Mouse (Mus musculus) layer of hippocampus, adult 9-10 months (tissue): ENCODE measurements at regions not wholly inside any gene's neighbourhood (a gene's known extent, or its start where the extent isn't known, plus 50 kb on each side); places are given as distances from the start of the nearest gene placed in this dataset.

Source experiments
- DNase-seq: peaks from one replicate; pipeline ENCODE4 v3.0.0; 2022; ENCODE audit warnings: low spot score

- DNase-seq: no peak
Observed at GRCm38 (mm10) chr1:187413881-187414280, 194.7 kb upstream of the Esrrg start.

- DNase-seq: no peak
Observed at GRCm38 (mm10) chr1:187418186-187419140, 190.1 kb upstream of the Esrrg start.

DNA sequence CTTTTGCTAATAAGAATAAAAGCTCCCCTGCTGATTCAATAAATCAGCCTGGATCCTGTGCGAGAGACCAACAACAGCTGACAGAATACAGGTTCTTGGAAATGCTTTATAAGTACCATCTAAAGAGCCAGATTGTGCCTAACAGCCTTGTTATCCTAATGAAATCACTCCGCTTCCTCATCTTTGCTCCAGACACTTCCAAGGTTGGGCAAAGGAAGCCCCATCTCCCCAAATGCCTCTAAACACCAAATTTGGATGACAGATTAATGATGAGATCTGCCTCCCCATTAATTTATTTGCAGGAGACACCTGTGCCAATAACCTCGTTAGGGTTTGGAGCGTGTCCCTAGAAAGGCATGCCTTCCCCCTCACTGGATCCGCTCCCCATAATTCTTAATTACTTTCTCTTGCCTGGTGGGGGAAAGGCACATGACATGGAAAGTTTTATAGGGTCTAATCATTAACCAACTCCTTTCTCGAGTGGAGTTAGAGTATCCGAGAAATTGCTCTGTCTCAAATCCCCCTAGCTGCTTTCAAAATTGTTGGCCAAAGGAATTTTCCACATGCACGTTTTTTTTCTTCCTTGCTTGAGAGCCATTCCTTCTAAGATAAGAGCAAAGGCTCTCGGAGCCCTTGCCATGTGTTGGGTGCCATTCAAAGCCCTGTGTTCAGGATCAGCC, 179.9 kb upstream of the Esrrg start:
- no peak for DNase-seq

GRCm38 (mm10) chr1:187433716-187434634, 174.6 kb upstream of the Esrrg start:
- DNase-seq: no peak

GRCm38 (mm10) chr1:187439170-187439914, 169.2 kb upstream of the Esrrg start:
- DNase-seq: no peak

GRCm38 (mm10) chr1:187441668-187442193, 166.9 kb upstream of the Esrrg start:
- DNase-seq: no peak

- DNase-seq: peak; percentile 15
Observed at GRCm38 (mm10) chr1:187446511-187446910, 162.1 kb upstream of the Esrrg start.

- DNase-seq: peak; percentile 31
Observed at GRCm38 (mm10) chr1:187448173-187448572, 160.4 kb upstream of the Esrrg start.

DNA sequence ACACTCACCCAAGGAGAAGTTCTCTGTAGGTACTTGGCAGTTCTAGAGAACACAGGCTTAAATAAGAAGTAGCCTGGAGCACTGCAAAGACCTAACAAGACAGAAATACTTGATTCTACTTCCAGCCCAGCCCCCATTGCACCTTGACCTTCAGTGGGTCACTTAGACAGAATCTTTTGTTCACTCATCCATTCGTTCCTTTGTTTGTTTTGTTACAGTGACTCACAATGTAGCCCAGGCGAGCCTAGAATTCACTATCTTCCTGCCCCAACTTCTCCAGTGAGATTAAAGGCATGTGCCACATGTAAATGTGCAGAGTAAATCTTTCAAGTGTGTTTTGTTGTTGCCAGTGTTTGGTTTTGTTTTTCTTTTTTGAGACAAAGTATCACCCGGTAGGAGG, 158.5 kb upstream of the Esrrg start:
- DNase-seq: no peak

GRCm38 (mm10) chr1:187452189-187452588, 156.4 kb upstream of the Esrrg start:
- no peak for DNase-seq

GRCm38 (mm10) chr1:187454431-187454830, 154.2 kb upstream of the Esrrg start:
- DNase-seq: no peak

DNA sequence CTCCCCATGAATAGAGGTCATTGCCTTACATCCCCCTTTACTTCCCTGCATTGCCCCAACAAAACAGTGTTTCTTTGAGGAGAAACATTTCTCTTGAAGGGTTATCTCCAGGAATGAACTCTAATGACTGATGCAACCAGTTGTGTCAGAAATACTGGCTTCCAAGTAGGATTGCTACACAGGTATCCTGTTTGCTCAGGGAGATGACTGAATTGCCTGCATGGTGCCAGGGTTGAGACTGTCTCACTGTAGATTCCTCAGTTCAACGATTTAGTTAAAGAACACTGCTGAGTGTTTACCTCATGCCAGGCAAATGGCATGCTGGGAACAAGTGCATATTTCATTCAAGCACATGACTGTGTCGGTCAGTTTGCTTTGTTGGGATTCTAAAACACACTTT, 123.8 kb upstream of the Esrrg start:
- DNase-seq: no peak

DNA sequence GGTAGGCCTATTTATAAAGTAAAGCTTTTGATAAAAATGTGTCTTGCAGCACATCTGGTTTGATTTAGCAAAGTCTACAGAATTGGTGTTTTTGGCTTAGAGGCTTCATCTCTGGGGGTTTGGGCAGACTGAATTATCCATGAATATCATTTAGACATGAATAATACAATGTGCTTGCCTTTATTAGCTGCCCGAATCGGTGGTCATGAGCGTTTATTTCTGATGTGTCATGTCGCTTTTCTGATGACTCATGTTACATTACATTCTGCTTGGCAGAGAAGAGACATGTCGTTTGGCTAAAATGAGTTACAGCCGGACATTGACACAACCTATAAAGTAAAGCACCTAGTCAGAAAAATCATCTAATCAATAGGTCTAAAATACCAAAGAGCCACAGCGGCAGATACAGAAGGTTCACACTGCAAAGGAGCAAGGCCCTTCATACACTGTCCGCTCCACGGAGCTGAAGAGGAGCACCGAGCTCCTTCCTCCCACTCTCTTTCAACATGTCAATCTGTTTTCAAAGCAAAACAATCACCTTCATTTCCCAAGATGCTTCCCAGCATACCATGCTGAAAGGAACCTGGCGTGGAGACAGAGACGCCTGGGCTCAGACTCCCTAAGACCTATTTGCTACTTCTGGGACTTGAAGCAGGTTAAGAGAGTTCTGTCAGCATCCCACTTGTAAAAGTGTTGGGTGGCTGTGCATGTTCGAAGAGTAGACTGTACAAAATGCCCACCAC, 120.5 kb upstream of the Esrrg start:
- no peak for DNase-seq

GRCm38 (mm10) chr1:187489452-187489851, 119.1 kb upstream of the Esrrg start:
- DNase-seq: no peak

DNA sequence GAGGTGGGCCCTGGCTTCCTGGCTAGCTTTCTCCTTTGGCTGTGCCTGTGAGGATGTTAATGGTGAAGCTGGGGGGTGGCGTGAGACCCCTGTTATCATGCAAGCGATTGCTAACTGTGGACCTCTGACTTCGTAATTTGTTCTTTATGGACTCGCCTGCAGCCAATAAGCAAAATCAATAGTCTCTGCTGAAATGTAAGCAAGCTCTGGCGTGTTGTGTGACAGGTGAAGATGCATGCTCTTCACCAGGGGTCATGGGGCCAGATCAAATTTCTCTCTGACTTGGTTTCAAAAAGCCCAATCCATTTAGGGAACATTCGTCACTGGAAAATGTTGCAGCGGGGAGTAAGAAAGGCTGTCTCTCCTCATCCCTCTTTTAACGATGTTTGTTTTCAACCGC, 103.2 kb upstream of the Esrrg start:
- no peak for DNase-seq

DNA sequence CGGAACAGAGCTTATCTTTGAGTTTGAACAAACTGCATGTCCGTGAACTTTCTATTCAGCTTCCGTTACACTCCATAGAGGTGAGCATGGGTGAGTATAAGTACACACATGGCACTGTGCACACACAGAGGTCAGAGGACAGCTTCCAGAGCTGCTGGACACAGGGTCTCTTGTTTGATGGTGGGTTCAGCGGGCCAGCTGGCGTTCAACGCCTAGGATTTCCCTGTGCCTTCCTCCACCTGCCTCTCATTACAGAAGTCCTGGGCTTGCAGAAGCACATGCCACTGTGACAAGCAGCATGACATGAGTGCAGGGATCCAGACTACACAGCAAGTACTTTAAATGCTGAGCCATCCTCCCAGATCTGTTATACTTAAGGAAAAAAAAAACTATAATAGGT, 101.4 kb upstream of the Esrrg start:
- DNase-seq: no peak

- no peak for DNase-seq
Observed at GRCm38 (mm10) chr1:187531349-187531922, 77.2 kb upstream of the Esrrg start.

DNA sequence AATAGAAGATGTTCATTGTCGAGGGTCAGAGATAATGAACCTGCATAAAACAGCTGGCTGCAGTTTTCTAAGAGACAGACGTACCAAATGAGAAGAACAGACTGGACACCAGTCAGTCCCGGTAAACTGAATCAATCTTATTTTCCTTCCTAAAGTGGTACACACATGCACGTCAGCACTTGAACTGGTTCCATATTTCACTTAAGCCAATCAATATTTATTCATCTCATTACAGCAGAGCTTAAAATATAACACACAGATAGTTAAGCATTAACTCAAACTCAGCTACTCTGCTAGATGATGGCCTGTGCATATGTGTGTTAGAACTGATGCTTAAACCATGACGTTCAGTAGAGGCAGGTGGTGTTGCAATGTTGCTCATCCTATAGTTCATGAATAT, 72.3 kb upstream of the Esrrg start:
- no peak for DNase-seq

GRCm38 (mm10) chr1:187556718-187557117, 51.9 kb upstream of the Esrrg start:
- no peak for DNase-seq
